Mouse (Mus musculus): ENCODE measurements around the gene Faf1.

Faf1 gene

DNA sequence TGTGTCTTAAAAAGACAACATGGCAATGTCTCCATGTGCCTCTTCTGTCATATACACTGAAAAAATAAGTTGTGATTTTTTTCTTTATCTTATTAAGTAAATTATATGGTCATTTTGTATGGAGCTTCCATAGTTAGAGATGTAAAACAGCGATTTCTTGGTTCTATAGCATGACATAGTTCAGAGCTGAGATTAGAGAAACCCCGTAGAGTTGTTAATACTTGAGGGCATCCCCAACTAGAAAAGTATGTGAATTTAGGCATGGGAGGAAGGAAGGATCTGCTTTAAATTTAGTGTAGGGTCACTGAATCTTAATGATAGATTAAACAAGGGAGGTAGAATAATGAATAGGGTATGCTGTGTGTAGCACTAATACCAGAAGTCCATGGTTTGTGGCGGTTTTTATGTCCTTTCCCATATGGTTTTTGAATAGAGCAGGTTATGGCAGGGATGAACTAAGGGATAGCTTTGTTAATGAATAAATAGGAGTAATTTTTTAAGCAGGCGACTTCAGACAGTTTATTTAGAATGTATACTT lies 106.3 kb downstream of the Faf1 start:
- DNase-seq (ENCODE audit: low read depth, low spot score): no peak

DNA sequence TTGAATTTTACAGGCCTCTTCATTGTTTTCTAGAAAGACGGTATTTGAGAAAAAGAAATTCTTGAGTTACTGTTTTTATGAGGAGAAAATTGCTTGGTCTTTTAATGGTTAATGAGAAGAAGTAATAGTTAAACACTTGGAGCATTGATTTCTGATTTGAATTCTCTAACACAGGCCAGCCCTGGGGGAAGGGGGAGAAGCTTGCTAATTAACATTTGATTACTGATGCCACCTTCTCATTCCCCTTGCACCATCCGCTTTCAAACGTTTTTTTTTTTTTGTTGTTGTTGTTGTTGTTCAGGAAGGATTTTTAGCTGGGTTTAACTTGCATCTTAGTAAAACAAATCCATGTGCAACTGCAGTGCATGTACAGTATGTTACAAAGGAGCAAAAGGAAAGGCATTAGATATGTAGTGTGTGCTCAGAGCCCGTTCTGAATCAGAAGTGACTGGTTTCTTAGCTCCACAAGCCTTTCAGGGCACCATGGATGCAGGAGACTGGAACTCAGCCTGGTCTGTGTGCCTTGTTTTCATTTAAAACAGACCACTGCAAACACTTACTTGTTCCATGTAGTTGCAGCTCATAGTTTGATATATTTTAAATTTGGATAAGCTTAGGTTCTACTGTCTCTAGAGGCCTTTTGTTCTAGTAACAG lies 113.1 kb downstream of the Faf1 start:
- no peak for DNase-seq (ENCODE audit: low read depth, low spot score)

DNA sequence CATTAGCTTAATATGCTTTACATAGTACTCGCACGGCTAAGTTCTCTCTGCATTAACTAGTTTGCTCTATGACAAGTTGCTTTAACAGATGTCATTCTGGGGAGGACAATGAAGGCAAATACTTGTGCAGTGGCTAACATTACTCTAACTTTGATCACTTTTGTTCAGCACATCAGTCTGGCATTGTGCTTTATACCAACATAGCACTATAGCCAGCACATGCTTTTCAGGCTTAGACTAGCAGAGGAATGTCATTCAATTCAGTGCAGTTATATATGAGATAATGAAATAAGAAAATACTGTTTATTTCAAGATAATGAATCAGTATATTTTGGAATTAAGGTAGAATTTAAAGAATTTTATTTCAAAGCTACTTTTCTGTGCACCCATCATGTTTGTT lies 115.9 kb downstream of the Faf1 start:
- no peak for DNase-seq (ENCODE audit: low read depth, low spot score)

DNA sequence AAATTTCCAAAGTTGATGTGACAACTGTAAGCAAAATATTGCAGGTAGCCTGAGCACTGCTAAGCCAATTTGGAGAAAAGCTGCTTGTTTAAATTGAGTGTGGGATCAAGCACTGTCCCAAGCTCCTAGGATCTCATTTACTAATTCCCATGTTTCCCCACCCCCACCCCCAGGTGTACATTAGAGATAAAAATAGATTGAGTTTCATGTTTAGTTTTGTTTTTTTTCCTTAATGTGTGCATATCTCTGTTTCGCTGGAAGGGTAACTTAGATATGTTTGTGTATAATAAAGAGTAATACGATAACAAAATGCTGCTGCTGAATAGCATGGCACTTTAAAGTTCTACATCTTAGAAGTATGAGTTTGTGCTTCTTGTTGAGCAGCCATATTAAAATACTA lies 116.7 kb downstream of the Faf1 start:
- no peak for DNase-seq (ENCODE audit: low read depth, low spot score)

DNA sequence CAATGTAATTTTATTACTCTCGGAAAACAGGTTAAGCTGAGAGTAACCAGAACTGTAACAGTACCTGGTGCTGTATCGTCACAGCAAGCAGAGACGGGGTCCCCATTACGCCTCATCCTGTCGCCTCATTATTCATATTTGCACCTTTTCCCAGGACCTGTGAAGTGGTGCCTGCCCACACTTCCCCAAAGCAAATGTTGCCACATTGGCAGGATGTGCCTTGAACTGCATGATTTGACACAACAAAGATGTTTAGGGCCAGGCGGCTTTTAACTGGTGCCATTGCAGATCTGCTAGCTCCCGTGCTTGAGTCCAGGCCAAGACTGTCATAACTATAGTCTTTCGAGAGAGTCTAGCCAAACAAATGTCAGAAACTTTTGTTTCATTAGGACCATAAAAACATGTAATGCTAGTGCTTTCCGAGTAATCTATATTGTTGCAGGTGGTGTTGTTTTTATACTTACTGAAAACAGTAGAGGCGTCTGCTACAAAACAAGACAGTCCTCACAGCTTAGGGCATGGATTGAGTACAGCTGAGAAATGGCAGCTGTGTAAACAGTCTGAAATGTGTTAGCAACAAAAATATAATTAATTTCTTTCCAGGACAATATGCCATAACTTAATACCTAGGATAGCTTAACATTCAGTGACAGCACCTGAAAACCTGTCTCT lies 121.3 kb downstream of the Faf1 start:
- no peak for DNase-seq (ENCODE audit: low read depth, low spot score)

DNA sequence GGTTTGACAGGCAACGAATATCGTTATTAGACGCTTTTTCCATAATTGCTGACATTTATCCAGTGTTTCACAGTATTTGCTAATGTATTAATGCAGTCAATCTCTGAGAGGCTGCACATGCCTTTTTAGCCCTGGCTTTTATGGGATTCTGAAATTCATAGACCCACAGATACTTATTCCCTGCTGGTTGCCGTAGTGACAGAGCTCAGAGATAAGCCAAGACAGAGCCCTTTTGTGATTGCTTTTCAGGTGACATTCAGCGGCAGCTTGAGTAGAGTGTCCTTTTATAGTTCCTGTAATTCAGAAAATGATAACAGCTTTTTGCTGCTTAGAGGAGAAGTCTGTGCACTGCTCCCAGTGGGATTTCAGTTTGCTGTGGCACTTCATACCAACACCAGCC lies 130.0 kb downstream of the Faf1 start:
- DNase-seq (ENCODE audit: low read depth, low spot score): no peak

DNA sequence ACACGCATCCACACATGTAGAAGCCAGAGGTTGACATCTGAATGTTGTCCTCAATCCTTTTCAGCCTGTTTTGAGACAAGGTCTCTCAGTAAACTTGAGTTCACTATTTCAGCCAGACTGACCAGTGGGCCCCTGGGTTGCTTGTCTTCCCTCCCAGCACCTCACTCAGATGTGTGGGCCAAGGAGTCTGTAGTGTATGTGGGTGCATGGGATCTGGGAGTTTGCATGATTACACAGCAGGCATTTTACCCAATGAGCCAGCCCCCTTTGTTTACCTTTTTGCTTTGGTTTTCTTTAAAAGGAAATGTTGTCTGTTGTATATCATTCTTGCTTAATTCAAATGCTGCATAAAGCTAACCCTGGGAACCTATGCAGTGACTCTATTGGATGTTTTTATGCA lies 138.8 kb downstream of the Faf1 start:
- no peak for DNase-seq (ENCODE audit: low read depth, low spot score)

DNA sequence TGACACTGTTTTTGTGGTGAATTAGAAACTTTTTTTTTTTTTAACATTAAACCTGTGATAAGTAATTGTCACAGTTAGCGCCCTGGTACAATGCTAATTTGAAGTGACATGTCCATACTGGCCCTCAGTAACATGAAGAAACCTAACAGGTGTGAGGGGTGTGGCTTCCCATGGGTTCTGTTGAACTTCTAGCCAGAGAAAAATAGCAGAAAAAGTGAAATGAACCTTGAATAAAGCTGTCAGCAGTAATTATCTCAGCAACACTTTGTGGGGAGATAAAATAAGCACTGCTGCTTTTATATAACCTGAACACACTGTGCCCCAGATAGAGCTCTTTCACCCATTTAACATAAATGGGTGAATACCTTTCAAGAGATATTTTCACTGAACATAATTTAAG lies 139.2 kb downstream of the Faf1 start:
- DNase-seq (ENCODE audit: low read depth, low spot score): no peak

DNA sequence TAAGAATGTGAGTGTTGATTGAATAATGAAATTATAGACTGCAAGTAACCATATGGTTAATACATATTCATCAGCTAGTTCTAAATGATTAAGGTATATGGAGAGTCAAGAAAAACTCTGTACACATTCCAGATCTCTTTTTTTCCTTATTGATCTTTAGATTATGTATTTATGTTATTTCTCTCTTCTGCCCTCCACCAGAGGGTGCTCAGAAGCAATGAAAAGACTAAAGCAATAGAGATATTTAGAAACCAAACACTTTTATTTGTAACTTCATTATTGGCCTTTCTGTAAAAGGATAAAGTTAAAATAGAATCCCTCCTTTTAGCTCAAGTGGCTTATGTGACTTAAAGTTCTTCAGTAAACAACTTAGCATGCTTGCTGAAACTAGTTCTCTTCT lies 143.1 kb downstream of the Faf1 start:
- no peak for DNase-seq (ENCODE audit: low read depth, low spot score)

DNA sequence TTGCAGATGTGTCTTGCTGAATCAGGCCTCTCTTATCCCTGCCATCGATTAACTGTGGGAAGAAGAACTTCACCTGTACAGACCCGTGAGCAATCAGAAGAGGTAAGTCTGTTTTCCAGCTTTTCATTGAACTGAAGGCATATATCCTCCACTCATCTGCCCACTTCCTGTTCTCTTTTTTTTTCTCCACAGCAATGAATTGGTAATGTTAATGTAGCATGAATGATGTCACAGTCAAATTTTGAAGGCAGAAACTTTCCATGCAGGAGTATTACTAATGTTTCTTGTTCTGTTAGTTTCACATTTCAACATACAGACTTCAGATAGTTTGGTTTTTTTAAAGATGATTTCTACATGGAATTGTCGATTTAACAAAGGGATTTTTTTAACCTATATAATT lies 153.4 kb downstream of the Faf1 start:
- no peak for DNase-seq (ENCODE audit: low read depth, low spot score)

DNA sequence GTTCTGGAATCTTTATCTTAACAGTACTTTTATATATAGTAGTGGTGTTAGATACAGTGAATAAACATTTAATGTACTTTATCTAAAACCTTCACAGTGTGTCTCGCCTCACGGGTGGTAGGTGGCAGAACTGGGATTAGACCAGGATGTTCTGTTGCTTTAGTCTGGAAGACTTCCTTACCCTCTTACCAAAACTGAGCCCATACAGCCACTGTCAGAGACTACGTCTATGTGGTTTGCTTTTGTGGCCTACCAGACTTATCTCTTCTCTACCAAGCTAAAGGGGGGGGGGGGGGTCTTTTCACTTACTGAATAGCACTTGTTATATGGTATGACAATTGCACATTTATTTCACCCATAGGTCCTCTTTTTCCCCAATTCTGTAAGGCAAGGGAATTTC lies 181.5 kb downstream of the Faf1 start:
- no peak for DNase-seq (ENCODE audit: low read depth, low spot score)

DNA sequence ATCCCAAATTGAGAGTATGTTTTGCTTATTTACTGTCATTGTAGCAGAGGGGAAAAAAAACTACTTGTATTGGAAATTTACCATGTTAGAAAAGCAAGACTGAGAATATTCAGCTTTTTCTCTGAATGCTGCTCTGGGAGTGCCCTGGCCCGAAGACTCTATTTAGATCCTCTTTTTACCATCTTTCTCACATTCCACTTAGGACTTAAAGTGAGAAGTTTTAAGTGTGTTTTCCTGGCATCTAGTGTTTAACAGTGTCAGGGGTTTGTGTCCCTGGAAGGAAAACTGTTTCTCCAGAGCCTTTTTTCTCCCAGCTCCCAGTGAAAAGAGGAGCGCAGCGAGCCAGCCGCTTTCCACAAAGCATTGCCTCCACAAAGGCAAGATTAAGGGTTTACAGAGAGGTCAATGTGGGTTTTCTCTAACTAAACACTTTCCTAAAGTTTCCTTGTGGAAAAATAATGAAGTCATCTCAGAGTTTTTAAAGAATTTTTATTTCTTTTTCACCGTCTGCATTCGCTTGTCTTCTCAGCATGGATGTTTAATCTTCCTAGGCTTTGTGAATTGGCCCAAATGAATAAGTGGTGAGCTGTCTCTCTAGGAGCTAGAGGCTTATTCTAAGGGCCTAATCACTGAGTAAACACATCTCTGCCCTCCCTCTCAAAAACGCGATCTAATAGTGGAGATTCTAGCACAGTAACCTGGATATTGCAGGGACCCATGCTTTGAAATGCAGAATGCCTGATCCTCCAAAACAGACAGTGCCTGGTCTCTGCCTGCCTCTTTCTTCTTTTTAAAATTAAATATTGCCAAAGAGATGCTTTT lies 182.4 kb downstream of the Faf1 start:
- no peak for DNase-seq (ENCODE audit: low read depth, low spot score)

DNA sequence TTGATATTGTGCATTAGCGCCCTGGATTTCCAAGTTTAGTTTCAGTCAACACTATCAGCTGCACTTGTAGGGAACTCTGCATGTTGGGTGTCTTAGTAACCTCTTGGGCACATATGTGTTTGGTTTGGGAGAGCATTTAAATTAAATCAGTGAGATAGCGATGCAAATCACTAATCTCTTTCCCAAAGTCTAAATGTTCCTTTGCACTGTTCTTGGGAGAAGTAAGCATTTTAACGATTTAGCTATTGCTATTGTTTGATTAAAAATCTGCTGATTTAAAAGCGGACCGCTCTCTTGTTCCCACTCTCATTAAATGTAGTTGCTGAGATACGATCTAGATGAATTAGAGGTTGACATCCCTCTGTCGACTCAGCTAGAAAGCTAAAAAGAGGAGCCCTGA lies 183.0 kb downstream of the Faf1 start:
- DNase-seq (ENCODE audit: low read depth, low spot score): no peak

DNA sequence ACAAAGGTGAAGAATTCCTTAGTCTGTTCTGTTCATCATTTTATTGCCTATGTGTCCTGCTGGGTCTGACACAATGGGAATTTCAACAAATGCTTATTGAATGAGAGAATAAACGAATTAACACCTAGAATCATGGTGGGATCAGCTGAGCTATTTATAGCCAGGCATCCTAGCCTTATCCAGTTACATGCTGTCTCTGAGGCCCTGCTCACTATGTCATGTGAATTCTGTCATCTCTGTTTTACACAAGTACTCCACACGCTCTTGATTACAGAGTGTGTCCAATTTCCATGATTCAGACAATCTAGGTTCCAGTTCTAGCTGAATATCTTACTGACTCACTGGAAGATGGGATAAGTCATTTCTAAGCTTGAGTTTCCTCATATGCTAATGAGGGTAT lies 183.9 kb downstream of the Faf1 start:
- DNase-seq (ENCODE audit: low read depth, low spot score): no peak

DNA sequence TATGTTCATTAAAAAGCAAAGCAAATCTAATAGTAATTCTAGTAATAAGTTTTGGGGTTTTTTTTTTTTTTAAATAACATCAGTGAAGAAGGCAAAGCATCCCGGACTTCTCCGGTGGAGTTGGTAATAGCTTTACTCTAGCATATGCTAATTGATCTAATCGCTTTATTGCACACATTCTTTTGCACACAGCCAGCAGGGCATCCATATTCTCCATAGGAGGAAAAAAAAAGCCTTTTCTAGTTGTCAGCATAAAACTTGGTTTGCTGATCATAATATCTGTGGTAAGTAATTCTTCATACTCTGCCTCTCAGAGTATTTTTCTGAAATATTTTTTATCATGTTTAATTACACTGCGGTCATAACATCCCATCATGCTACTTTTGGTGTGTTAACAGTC lies 185.9 kb downstream of the Faf1 start:
- no peak for DNase-seq (ENCODE audit: low read depth, low spot score)

DNA sequence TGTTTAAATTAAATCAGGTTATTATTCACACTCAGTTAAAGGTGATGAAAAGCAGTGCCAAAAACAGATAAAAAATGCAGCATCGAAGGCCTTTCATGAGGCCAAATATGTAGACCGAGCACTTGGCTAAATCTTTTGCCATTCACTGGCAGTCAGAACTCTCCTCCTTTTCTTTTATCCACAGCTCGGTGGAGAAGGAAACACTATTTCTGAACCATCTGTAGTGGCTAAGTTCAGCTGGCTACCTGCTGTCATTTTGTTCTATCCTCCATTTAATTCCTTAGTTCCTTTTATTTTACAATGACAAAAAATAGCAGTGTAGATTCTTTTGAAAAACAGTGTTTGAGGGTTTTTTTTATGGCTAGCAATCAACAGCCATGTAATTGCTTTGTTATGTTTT lies 186.6 kb downstream of the Faf1 start:
- no peak for DNase-seq (ENCODE audit: low read depth, low spot score)

DNA sequence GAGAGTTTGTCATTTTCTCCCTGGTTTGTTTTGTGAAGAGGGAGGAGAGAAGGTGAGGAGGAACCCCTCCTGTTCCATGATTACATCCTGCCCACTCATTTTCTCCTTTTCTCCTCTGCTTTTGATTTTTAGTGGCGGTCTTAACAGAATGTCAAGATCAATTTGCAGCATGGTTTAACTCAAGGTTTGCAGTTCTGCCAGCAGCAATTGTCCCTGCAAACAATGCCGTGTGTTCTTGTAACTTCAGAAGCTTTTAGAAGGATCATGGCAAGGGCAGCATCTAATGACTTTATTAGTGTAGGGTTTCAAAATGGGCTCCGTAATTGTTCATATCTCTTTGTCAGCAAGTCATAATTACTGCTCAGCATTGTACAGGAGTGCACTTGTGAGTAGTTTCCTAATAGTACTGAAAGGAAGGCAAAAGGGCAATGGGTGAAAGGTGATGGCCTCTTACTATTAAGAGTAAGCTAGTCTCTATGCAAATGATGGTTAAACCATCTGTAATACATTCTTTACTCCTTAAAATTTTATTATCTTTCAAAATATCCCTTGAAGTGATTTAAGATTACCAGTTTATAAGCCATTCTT lies 192.6 kb downstream of the Faf1 start:
- no peak for DNase-seq (ENCODE audit: low read depth, low spot score)

DNA sequence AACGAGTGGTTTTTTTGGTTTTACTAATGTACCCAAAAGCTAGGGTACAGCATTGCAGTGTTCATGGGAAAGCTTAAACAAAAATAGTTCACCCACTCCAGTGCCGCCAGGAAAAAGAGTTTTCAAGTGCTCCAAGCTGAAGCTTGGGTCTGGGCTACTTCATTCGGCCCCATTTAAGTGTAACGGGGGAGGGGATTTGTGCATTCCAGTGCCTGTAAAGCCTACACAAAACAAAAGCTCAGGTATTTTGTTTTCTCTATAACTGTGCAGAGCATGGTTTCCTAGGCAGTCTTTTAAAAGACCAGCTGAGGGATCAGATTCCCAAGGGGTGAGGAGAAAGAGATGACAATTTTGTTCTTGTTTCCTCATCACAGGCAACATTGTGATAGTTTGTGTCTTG lies 207.9 kb downstream of the Faf1 start:
- DNase-seq (ENCODE audit: low read depth, low spot score): no peak

DNA sequence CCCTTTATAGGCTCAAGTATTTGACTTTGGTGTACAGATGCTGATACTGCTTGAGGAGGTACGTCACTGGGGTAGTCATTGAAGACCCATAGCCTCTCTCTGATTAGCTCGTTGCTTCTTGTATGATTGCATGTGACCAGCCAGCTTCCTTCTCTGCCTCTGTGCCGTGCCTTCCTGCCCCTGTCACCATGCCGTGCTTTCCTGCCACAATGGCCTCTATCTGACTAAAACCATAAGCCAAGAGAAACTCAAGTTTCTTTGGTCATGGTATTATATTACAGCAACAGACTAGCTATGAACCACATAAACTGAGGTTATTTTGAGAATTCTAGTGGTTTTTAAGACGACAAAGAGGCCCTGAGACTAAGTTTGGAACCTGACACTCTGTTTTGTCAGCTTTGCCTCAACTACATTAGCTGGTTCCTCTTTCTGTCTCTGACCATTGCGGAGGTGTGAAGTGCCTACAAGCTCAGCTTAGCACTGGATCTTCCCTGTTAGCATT lies 211.5 kb downstream of the Faf1 start:
- DNase-seq (ENCODE audit: low read depth, low spot score): no peak

DNA sequence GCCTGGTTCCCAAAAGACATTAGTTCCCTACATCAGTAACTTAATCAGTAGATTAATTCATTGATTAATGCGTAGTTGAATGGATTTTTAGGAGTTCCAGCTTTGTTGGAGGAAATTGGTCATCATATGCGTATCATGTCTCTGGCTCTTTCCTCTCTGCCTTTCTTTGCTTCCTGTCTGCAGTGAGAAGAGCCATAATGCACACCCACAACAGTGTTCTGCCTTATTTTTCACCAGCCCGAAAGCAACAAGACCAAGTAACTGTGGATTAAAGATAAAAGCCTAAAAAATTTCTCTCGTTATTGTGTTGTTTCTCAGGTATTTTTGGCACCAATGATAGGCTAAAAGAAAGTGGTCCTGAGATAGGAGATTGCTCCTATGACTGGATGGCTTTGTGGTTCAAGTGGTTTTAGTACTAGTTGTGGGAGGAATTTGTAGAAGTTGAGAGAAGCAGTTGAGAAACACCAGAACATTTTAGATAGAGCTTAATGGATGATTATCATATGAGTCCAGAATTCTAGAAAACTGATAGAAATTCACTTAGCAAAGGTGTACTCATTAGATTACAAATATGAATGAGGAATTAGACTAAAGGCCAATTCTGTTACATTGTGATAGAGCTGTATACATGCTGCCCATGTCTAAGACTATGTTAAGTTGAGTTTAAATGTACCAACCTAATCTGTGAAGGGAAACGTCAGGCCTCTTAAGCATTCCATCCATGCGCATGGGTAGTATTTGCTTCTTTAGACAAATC lies 221.6 kb downstream of the Faf1 start:
- no peak for DNase-seq (ENCODE audit: low read depth, low spot score)

DNA sequence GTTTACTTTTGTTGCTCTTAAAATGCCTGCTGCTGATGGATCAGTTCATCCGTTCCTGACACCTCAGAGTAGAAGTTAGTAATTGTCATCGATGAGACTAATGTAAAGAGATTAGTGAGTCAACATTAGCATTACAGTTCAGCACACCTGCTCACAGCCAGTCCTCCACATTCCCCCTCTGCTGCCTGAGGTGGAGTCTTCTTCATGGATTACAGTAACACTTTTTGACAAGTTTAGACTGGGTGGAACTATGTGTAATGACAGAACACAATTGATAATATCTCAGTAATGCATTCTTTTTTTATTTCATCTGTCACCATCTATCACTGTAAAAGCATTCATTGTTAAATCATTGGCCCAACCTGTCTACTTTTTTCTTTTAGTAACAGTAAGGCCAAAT lies 224.7 kb downstream of the Faf1 start:
- no peak for DNase-seq (ENCODE audit: low read depth, low spot score)
